Mouse (Mus musculus) right cerebral cortex, postnatal 4 days (tissue): Measurements from ENCODE around the gene Rpl36al.

Source experiments
- DNase-seq: peaks from one replicate; pipeline ENCODE4 v3.0.0-alpha.2; 2022

The Rpl36al gene

GRCm38 (mm10) chr12:69183583-69184308 is at the start of gene Rpl36al, which contains the start of gene Mgat2:
TSS of gene Rpl36al (minus strand) at chr12:69184083.
TSS of gene Mgat2 (plus strand) at chr12:69184157.
- DNase-seq: peak; percentile 100

GRCm38 (mm10) chr12:69229251-69229650 is 45.4 kb upstream of the Rpl36al start:
- DNase-seq: no peak

GRCm38 (mm10) chr12:69227776-69228466 is 44.0 kb upstream of the Rpl36al start, which contains the start of gene Pole2:
TSS of gene Pole2 (minus strand) at chr12:69228195.
- peak; percentile 90 for DNase-seq

GRCm38 (mm10) chr12:69220613-69221277 is 36.9 kb upstream of the Rpl36al start:
- no peak for DNase-seq

- no peak for DNase-seq
These were observed 32.7 kb upstream of the Rpl36al start for GRCm38 (mm10) chr12:69216587-69216986.

GRCm38 (mm10) chr12:69215000-69215785 is 31.3 kb upstream of the Rpl36al start:
- no peak for DNase-seq

GRCm38 (mm10) chr12:69214393-69214792 is 30.5 kb upstream of the Rpl36al start:
- DNase-seq: no peak

GRCm38 (mm10) chr12:69213186-69213777 is 29.4 kb upstream of the Rpl36al start:
- no peak for DNase-seq

GRCm38 (mm10) chr12:69211057-69211456 is 27.2 kb upstream of the Rpl36al start:
- no peak for DNase-seq

GRCm38 (mm10) chr12:69210056-69210979 is 26.4 kb upstream of the Rpl36al start:
- DNase-seq: no peak

GRCm38 (mm10) chr12:69208520-69208919 is 24.6 kb upstream of the Rpl36al start:
- no peak for DNase-seq

GRCm38 (mm10) chr12:69207926-69208325 is 24.0 kb upstream of the Rpl36al start:
- DNase-seq: no peak

GRCm38 (mm10) chr12:69207396-69207795 is 23.5 kb upstream of the Rpl36al start:
- no peak for DNase-seq

- no peak for DNase-seq
These were observed 20.4 kb upstream of the Rpl36al start, which contains the start of gene Gm49384 for GRCm38 (mm10) chr12:69204052-69204833. TSS of gene Gm49384 (minus strand) at chr12:69204267.

- no peak for DNase-seq
These were observed 15.1 kb upstream of the Rpl36al start for GRCm38 (mm10) chr12:69198985-69199384.

- DNase-seq: peak; percentile 57
These were observed 14.3 kb upstream of the Rpl36al start, which contains the start of gene Dnaaf2 for GRCm38 (mm10) chr12:69198164-69198535. TSS of gene Dnaaf2 (minus strand) at chr12:69198429.

- peak; percentile 62 for DNase-seq
These were observed 13.7 kb upstream of the Rpl36al start for GRCm38 (mm10) chr12:69197378-69198163.

- peak; percentile 68 for DNase-seq
These were observed 12.8 kb upstream of the Rpl36al start, which contains the start of gene Gm49383 for GRCm38 (mm10) chr12:69196444-69197377. TSS of gene Gm49383 (minus strand) at chr12:69197104.
